Mouse (Mus musculus) lung, adult 2 months (tissue): Measurements from ENCODE around the gene Arntl. TPM values are rescaled to one million over a fixed set of nuclear protein-coding genes. Genes with fewer than 3 reads are reported as not detected.

ENCODE experiments used
- DNase-seq: peaks from one replicate; pipeline ENCODE4 v3.0.0; 2022
- H3K4me1 ChIP-seq: fragments of 200-500 bp; 2 replicates; pipeline ENCODE4 v1.6.1; 2011; ENCODE audit warnings: low read length; ENCODE audit not compliant: control insufficient read depth, insufficient read depth
- H3K4me3 ChIP-seq: fragments of 200-500 bp; replicated peaks from 2 replicates; pipeline ENCODE3; 2011; ENCODE audit warnings: low read depth, mild to moderate bottlenecking, control low read depth, low read length; ENCODE audit errors: extremely low read depth
- CTCF ChIP-seq: fragments of 200-500 bp; IDR thresholded peaks from 2 replicates; pipeline ENCODE4 v1.5.1; 2011; ENCODE audit warnings: mild to moderate bottlenecking, low read length, control low read depth; ENCODE audit not compliant: insufficient read depth
- POLR2A ChIP-seq: fragments of 200-500 bp; IDR thresholded peaks from 2 replicates; pipeline ENCODE4 v1.6.1; 2011; ENCODE audit warnings: low read depth, mild to moderate bottlenecking, control low read depth, low read length, borderline replicate concordance; ENCODE audit errors: extremely low read depth
- WGBS: fragments of 180-500 bp; shearing (Covaris S2); methylation state at CpG from one replicate; pipeline ENCODE4 v1.1.7; 2018; 5-methylcytosine and 5-hydroxymethylcytosine counted together
- polyA plus RNA-seq: library from polyadenylated mRNA; depleted of rRNA; stranded (reverse); fragments of >200 nt; gene quantifications from 2 replicates; pipeline ENCODE4 v1.2.3, GENCODE M21; 2012

Gene Arntl
- polyA plus RNA-seq, 1 experiment = 15.8 TPM

GRCm38 (mm10) chr7:113278493-113278892 lies 71.2 kb downstream of the Arntl start:
- TF ChIP-seq CTCF (no peak), POLR2A (no peak)
- DNase-seq = no peak
- Histone ChIP-seq H3K4me3 (no peak overlapping the region), H3K4me1 (no peaks in the 10 kb centered on the region)
- WGBS = 66% methylated on average over 4 of the region's 4 CpGs

GRCm38 (mm10) chr7:113279246-113279645 lies 72.0 kb downstream of the Arntl start:
- TF ChIP-seq CTCF (no peak), POLR2A (no peak)
- no peak overlapping the region for H3K4me3 ChIP-seq
- no peak for DNase-seq
- H3K4me1 ChIP-seq = no peaks in the 10 kb centered on the region
- 89% methylated on average over 2 of the region's 2 CpGs for WGBS

- DNase-seq = no peak
- TF ChIP-seq POLR2A (no peak), CTCF (no peak)
- Histone ChIP-seq H3K4me1 (no peaks in the 10 kb centered on the region), H3K4me3 (no peak overlapping the region)
- 86% methylated on average over 2 of the region's 2 CpGs for WGBS
Observed at GRCm38 (mm10) chr7:113285405-113285804, 78.1 kb downstream of the Arntl start.

GRCm38 (mm10) chr7:113289211-113289610 lies 81.9 kb downstream of the Arntl start:
- H3K4me1 ChIP-seq = no peaks in the 10 kb centered on the region
- TF ChIP-seq POLR2A (no peak), CTCF (no peak)

GRCm38 (mm10) chr7:113291741-113292140 lies 84.5 kb downstream of the Arntl start:
- Histone ChIP-seq H3K4me1 (no peaks in the 10 kb centered on the region), H3K4me3 (no peak overlapping the region)
- WGBS = 90% methylated on average over 5 of the region's 5 CpGs
- no peak for DNase-seq
- TF ChIP-seq CTCF (no peak), POLR2A (no peak)

More at GRCm38 (mm10) chr7:113289211-113289610, 81.9 kb downstream of the Arntl start:
- 89% methylated on average over 1 of the region's 1 CpGs for WGBS
- DNase-seq = no peak
- H3K4me3 ChIP-seq = no peak overlapping the region

- Histone ChIP-seq H3K4me1 (no peaks in the 10 kb centered on the region), H3K4me3 (no peak overlapping the region)
- WGBS = 73% methylated on average over 4 of the region's 4 CpGs
- no peak for DNase-seq
- TF ChIP-seq POLR2A = no peak
- no peak for TF ChIP-seq CTCF
Observed at GRCm38 (mm10) chr7:113292193-113292592, 84.9 kb downstream of the Arntl start.

GRCm38 (mm10) chr7:113294598-113294997 lies 87.3 kb downstream of the Arntl start:
- DNase-seq = no peak
- Histone ChIP-seq H3K4me3 (no peak overlapping the region), H3K4me1 (no peaks in the 10 kb centered on the region)
- TF ChIP-seq POLR2A = no peak
- TF ChIP-seq CTCF = no peak
- 89% methylated on average over 6 of the region's 6 CpGs for WGBS

- WGBS = 43% methylated on average over 17 of the region's 17 CpGs
- Histone ChIP-seq H3K4me3 (no peak overlapping the region), H3K4me1 (no peaks in the 10 kb centered on the region)
- DNase-seq = no peak
- TF ChIP-seq CTCF (no peak), POLR2A (no peak)
Observed at GRCm38 (mm10) chr7:113295077-113295890, 88.0 kb downstream of the Arntl start.

GRCm38 (mm10) chr7:113297813-113298212 lies 90.5 kb downstream of the Arntl start:
- no peaks in the 10 kb centered on the region for H3K4me1 ChIP-seq
- WGBS = 90% methylated on average over 4 of the region's 4 CpGs
- no peak overlapping the region for H3K4me3 ChIP-seq
- DNase-seq = no peak
- no peak for TF ChIP-seq POLR2A
- TF ChIP-seq CTCF = no peak

GRCm38 (mm10) chr7:113310136-113310535 lies 102.9 kb downstream of the Arntl start:
- Histone ChIP-seq H3K4me1 (no peaks in the 10 kb centered on the region), H3K4me3 (no peak overlapping the region)
- no peak for DNase-seq
- TF ChIP-seq POLR2A = no peak
- no peak for TF ChIP-seq CTCF
- 71% methylated on average over 3 of the region's 3 CpGs for WGBS
